Mouse (Mus musculus): ENCODE measurements around the gene Zc2hc1c. TPM values are rescaled to one million over a fixed set of nuclear protein-coding genes. Genes with fewer than 3 reads are reported as not detected.

Zc2hc1c gene
- polyA plus RNA-seq, 2 experiments, result 0.75 to 1.5 TPM

- Histone ChIP-seq H3K27ac (replicated peaks; ENCODE audit: low read depth, low read length) (no peak overlapping the region), H3K4me1 (ENCODE audit: control insufficient read depth, insufficient read depth, low read length) (peaks cover 5% of the 10 kb centered on the region; the same call in 1 of the 2 replicates), H3K27me3 (ENCODE audit: control insufficient read depth, insufficient read depth, low read length) (no peaks in the 10 kb centered on the region), H3K9ac (ENCODE audit: low read depth, low read length, severe bottlenecking) (no peak overlapping the region), H3K36me3 (ENCODE audit: control insufficient read depth, insufficient read depth, low read length) (no peaks in the 10 kb centered on the region), H3K9me3 (ENCODE audit: control insufficient read depth, low read length) (peaks cover 9% of the 10 kb centered on the region), H3K4me3 (replicated peaks; ENCODE audit: low read length) (no peak overlapping the region), H3K4me2 (replicated peaks; ENCODE audit: low read depth, low read length, severe bottlenecking) (no peak overlapping the region)
- TF ChIP-seq POLR2A (IDR thresholded peaks at IDR 0.05; ENCODE audit: borderline replicate concordance, extremely low read depth, insufficient read depth, insufficient read length), result no peak
- no peak for DNase-seq (ENCODE audit: low spot score)
- WGBS, result 74% methylated on average over 10 of the region's 10 CpGs
- ATAC-seq (ENCODE audit: low FRiP score, low read depth), result no peak
Observed at GRCm38 (mm10) chr12:85290633-85291032, 2.2 kb downstream of the Zc2hc1c start.

DNA sequence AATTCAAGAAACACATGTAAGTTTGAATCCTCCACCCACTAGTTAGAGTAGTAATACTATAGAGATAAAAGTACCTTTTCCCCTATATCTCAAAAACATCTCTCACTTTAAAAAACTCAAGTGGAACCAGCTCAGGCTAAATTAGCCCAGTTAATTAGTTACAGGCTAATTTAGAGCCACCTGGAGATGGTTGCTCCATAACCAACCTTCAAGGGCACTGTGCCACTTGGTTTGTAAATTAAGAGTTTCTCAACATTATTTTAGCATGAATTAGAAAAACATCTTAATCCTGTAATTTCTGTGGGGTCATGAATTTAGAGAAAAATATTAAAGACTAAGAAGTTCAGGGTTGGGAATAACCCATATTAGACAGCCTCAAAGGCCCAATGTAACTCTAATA, 3.1 kb downstream of the Zc2hc1c start:
- no peak overlapping the region for H3K4me2 ChIP-seq (replicated peaks; ENCODE audit: low read depth, low read length, severe bottlenecking)
- no peak overlapping the region for H3K4me3 ChIP-seq (replicated peaks; ENCODE audit: low read length)
- H3K27me3 ChIP-seq (ENCODE audit: control insufficient read depth, insufficient read depth, low read length), result no peaks in the 10 kb centered on the region
- no peak for TF ChIP-seq POLR2A (IDR thresholded peaks at IDR 0.05; ENCODE audit: borderline replicate concordance, extremely low read depth, insufficient read depth, insufficient read length)
- no peak overlapping the region for H3K9ac ChIP-seq (ENCODE audit: low read depth, low read length, severe bottlenecking)
- ATAC-seq (ENCODE audit: low FRiP score, low read depth) (no peak), DNase-seq (ENCODE audit: low spot score) (no peak)
- H3K4me1 ChIP-seq (ENCODE audit: control insufficient read depth, insufficient read depth, low read length), result peaks cover 5% of the 10 kb centered on the region; the same call in 1 of the 2 replicates
- H3K27ac ChIP-seq (replicated peaks; ENCODE audit: low read depth, low read length), result no peak overlapping the region
- H3K36me3 ChIP-seq (ENCODE audit: control insufficient read depth, insufficient read depth, low read length), result no peaks in the 10 kb centered on the region
- H3K9me3 ChIP-seq (ENCODE audit: control insufficient read depth, low read length), result peaks cover 9% of the 10 kb centered on the region

- peaks cover 9% of the 10 kb centered on the region for H3K9me3 ChIP-seq (ENCODE audit: control insufficient read depth, low read length)
- H3K4me2 ChIP-seq (replicated peaks; ENCODE audit: low read depth, low read length, severe bottlenecking), result no peak overlapping the region
- H3K9ac ChIP-seq (ENCODE audit: low read depth, low read length, severe bottlenecking), result no peak overlapping the region
- WGBS, result 79% methylated on average over 6 of the region's 6 CpGs
- no peak overlapping the region for H3K27ac ChIP-seq (replicated peaks; ENCODE audit: low read depth, low read length)
- H3K27me3 ChIP-seq (ENCODE audit: control insufficient read depth, insufficient read depth, low read length), result no peaks in the 10 kb centered on the region
- no peak for ATAC-seq (ENCODE audit: low FRiP score, low read depth)
- no peak for TF ChIP-seq POLR2A (IDR thresholded peaks at IDR 0.05; ENCODE audit: borderline replicate concordance, extremely low read depth, insufficient read depth, insufficient read length)
- no peaks in the 10 kb centered on the region for H3K36me3 ChIP-seq (ENCODE audit: control insufficient read depth, insufficient read depth, low read length)
- H3K4me3 ChIP-seq (replicated peaks; ENCODE audit: low read length), result no peak overlapping the region
- peaks cover 10% of the 10 kb centered on the region for H3K4me1 ChIP-seq (ENCODE audit: control insufficient read depth, insufficient read depth, low read length)
- no peak for DNase-seq (ENCODE audit: low spot score)
Observed at GRCm38 (mm10) chr12:85292288-85292687, 3.9 kb downstream of the Zc2hc1c start.

DNA sequence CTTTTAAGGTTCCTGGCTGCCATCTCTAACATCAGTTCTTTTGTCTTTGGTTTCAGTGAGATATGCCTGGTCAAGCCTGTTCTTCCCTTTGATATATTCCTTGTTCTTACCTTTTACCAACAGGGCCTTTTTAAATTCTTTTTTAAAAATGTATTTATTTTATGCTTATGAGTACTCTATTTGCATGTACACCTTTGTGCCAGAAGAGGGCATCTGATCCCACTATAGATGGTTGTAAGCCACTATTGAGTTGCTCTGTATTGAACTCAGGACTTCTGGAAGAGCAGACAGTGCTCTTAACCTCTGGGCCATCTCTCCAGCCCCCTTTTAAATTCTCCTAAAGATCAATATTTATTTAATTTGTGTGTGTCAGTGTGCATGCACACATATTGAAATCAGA, 4.5 kb downstream of the Zc2hc1c start:
- H3K9ac ChIP-seq (ENCODE audit: low read depth, low read length, severe bottlenecking), result no peak overlapping the region
- TF ChIP-seq POLR2A (IDR thresholded peaks at IDR 0.05; ENCODE audit: borderline replicate concordance, extremely low read depth, insufficient read depth, insufficient read length), result no peak
- peaks cover 9% of the 10 kb centered on the region for H3K9me3 ChIP-seq (ENCODE audit: control insufficient read depth, low read length)
- DNase-seq (ENCODE audit: low spot score) (no peak), ATAC-seq (ENCODE audit: low FRiP score, low read depth) (no peak)
- H3K4me1 ChIP-seq (ENCODE audit: control insufficient read depth, insufficient read depth, low read length), result peaks cover 16% of the 10 kb centered on the region
- H3K36me3 ChIP-seq (ENCODE audit: control insufficient read depth, insufficient read depth, low read length), result no peaks in the 10 kb centered on the region
- H3K27me3 ChIP-seq (ENCODE audit: control insufficient read depth, insufficient read depth, low read length), result no peaks in the 10 kb centered on the region
- H3K4me2 ChIP-seq (replicated peaks; ENCODE audit: low read depth, low read length, severe bottlenecking), result no peak overlapping the region
- H3K27ac ChIP-seq (replicated peaks; ENCODE audit: low read depth, low read length), result no peak overlapping the region
- no peak overlapping the region for H3K4me3 ChIP-seq (replicated peaks; ENCODE audit: low read length)

GRCm38 (mm10) chr12:85295506-85295905, 7.1 kb downstream of the Zc2hc1c start:
- Histone ChIP-seq H3K4me1 (ENCODE audit: control insufficient read depth, insufficient read depth, low read length) (peaks cover 27% of the 10 kb centered on the region), H3K27ac (replicated peaks; ENCODE audit: low read depth, low read length) (no peak overlapping the region), H3K9ac (ENCODE audit: low read depth, low read length, severe bottlenecking) (no peak overlapping the region), H3K9me3 (ENCODE audit: control insufficient read depth, low read length) (peaks cover 9% of the 10 kb centered on the region), H3K4me3 (replicated peaks; ENCODE audit: low read length) (no peak overlapping the region), H3K4me2 (replicated peaks; ENCODE audit: low read depth, low read length, severe bottlenecking) (no peak overlapping the region), H3K27me3 (ENCODE audit: control insufficient read depth, insufficient read depth, low read length) (no peaks in the 10 kb centered on the region), H3K36me3 (ENCODE audit: control insufficient read depth, insufficient read depth, low read length) (peaks cover 10% of the 10 kb centered on the region)
- ATAC-seq (ENCODE audit: low FRiP score, low read depth) (no peak), DNase-seq (ENCODE audit: low spot score) (no peak)
- 94% methylated on average over 2 of the region's 2 CpGs for WGBS
- no peak for TF ChIP-seq POLR2A (IDR thresholded peaks at IDR 0.05; ENCODE audit: borderline replicate concordance, extremely low read depth, insufficient read depth, insufficient read length)

GRCm38 (mm10) chr12:85296915-85297314, 8.5 kb downstream of the Zc2hc1c start:
- no peak overlapping the region for H3K27ac ChIP-seq (replicated peaks; ENCODE audit: low read depth, low read length)
- WGBS, result 50% methylated on average over 5 of the region's 5 CpGs
- ATAC-seq (ENCODE audit: low FRiP score, low read depth), result peak; percentile 27; the same call in 1 of the 2 replicates

More at GRCm38 (mm10) chr12:85296915-85297314, 8.5 kb downstream of the Zc2hc1c start:
- no peak for TF ChIP-seq POLR2A (IDR thresholded peaks at IDR 0.05; ENCODE audit: borderline replicate concordance, extremely low read depth, insufficient read depth, insufficient read length)
- Histone ChIP-seq H3K9me3 (ENCODE audit: control insufficient read depth, low read length) (peaks cover 9% of the 10 kb centered on the region), H3K4me2 (replicated peaks; ENCODE audit: low read depth, low read length, severe bottlenecking) (no peak overlapping the region), H3K36me3 (ENCODE audit: control insufficient read depth, insufficient read depth, low read length) (peaks cover 24% of the 10 kb centered on the region), H3K4me1 (ENCODE audit: control insufficient read depth, insufficient read depth, low read length) (peaks cover 27% of the 10 kb centered on the region), H3K9ac (ENCODE audit: low read depth, low read length, severe bottlenecking) (no peak overlapping the region), H3K27me3 (ENCODE audit: control insufficient read depth, insufficient read depth, low read length) (no peaks in the 10 kb centered on the region), H3K4me3 (replicated peaks; ENCODE audit: low read length) (no peak overlapping the region)
- DNase-seq (ENCODE audit: low spot score), result no peak

Data from limb, embryonic 14.5 days (tissue).